Mouse (Mus musculus): ENCODE measurements around the gene Phldb3.

Phldb3 gene

DNA sequence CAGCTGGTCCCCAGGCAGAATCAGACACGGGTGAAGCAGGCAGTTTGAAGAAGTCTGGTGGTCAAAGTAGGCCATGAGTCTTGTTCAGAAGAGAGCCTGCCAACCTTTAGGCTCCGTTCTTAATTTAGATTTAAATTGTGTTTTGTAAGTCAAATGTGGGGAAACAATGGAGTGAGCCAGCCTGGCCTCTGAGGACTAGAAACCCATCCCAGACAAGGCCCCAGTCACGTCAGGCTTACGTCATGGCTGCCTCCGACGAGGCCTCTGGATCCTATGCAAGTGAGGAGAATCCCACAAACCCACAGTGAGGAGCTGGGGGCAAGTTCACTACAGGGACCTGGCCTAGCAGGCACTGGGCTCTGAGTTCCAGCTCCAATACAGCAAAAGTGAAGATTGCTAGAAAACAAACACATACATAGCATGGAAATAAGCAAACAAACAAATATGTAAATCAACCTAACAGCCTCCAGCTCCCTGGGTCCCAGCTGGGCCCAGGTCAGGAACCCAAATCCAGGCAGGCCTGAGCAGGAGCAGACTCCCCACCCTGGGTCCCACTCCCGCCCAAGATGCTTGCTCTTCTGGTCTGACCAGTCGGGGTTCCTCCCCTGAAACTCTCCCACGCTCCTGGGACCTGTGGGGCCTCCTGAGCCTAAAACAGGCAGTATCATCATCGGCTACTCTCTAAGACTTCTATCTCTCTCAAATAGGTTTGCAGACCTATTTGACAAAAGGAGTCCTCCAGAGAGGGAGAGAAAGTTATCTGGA is 19.7 kb downstream of the Phldb3 start:
- no peak for DNase-seq (ENCODE audit: low spot score)

GRCm38 (mm10) chr7:24636264-24636663 is 25.7 kb downstream of the Phldb3 start, which contains the start of gene Lypd3:
TSS of gene Lypd3 (plus strand) at chr7:24636550.
- DNase-seq (ENCODE audit: low spot score) = no peak

DNA sequence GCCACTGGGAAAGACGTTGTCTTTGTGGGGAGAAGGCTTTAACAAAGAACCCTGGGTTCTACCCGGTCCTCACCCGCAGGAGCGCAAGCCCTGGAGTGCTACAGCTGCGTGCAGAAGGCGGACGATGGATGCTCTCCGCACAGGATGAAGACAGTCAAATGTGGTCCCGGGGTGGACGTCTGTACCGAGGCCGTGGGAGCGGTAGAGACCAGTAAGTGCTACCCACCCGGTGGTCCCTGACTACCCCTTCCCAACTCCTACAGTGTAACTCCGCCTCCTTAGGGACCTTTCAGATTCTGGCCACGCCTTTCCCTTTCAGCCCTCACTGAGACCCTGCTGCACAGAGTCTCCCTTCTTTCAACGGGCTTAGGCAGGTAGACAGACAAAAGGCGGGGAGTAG is 26.5 kb downstream of the Phldb3 start:
- DNase-seq (ENCODE audit: low spot score) = no peak

DNA sequence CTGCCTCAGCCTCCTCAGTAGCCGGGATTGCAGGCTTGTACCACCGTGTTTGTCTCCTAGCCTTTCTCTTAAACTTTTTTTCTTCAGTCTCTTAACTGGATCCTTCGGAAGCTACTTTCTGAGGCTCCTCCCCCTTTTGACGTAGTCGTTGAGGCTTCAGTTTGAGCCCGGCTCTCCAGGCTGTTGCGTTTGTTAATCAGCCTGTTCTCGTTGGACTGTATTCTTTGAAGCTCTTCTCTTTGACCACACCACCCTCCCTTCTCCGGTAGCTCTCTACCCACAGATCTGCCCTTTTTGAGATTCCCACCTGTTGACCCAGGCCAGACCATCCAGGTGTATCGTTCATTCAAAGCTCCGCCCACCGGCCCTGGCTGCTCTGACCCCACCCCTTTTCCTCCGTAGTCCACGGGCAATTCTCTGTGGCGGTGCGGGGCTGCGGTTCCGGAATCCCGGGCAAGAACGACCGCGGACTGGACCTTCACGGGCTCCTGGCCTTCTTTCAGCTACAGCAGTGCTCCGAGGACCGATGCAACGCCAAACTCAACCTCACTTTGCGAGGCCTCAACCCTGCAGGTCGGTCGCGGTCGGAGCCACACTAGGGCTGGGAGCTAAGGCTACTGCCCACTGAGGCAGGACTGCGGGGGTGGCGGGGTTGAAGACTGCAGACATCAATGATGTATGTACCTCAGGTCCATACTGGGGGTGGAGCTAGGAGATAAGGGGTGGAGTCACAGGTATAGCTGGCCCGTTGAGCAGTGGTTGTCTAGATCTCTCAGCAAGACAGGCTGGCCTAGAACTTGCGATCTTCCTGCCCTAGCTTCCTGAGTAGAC is 27.7 kb downstream of the Phldb3 start:
- no peak for DNase-seq (ENCODE audit: low spot score)

- no peak for DNase-seq (ENCODE audit: low spot score)
These were observed 29.9 kb downstream of the Phldb3 start for GRCm38 (mm10) chr7:24640450-24640849.

GRCm38 (mm10) chr7:24642491-24642890 is 31.9 kb downstream of the Phldb3 start:
- no peak for DNase-seq (ENCODE audit: low spot score)

DNA sequence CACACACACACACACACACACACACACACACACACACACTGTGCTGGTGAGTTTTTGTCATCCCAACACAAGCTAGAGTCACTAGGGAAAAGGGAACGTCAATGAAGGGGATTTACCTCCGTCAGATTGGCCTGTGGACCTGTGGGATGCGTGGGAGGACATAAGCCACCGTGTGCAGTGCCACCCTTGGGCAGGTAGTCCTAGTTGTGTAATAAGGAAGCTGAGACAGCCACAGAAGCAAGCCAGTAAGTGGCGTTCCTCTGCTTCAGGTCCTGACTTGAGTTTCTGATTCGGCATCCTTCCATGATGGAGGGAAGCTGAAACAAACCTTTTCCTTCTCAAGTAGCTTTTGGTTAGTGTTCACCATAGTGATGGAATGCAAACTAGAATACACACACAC is 33.9 kb downstream of the Phldb3 start:
- DNase-seq (ENCODE audit: low spot score) = no peak

- no peak for DNase-seq (ENCODE audit: low spot score)
These were observed 34.4 kb downstream of the Phldb3 start for GRCm38 (mm10) chr7:24644996-24645395.

DNA sequence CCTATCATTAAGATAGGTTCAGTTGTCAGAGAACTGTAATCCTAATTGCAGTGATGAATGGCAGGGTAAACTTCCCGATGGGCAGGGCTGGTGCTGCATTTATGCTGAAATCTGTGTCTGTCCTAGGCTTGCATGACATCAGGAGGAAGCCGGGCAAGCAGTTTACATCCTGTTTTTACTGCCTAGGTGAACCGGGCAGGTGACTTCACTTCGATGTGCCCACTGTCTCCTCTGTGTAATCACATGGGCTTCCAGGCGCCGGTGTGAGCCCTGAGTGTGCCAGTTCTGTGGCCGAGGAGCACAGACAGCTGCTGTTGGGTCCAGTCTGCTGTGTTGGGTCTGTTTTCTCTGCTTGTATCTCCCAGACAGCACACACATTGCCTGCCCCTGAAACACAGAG is 35.9 kb downstream of the Phldb3 start:
- no peak for DNase-seq (ENCODE audit: low spot score)

DNA sequence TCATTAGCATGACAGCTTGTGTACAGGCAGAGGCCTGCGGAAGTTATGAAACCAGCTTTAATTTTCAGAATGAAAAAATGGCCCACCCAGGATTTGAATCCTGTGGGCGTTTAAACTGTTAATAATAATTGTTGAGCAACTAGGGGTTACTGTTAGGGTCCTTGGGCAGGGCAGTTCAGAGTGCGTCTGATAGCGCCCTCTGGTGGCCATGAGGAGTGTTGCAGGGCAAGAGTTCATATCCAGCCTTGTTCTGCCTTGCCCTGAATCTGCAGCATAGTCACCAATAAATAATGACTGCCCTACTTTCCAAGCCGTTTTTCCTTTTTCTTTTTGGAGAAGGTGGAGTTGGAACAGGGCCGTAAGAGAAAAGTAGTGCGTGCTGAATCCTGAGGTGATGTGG is 43.1 kb downstream of the Phldb3 start:
- DNase-seq (ENCODE audit: low spot score) = peak; percentile 40

- DNase-seq (ENCODE audit: low spot score) = peak; percentile 32
These were observed 49.3 kb downstream of the Phldb3 start for GRCm38 (mm10) chr7:24659737-24660357.

DNA sequence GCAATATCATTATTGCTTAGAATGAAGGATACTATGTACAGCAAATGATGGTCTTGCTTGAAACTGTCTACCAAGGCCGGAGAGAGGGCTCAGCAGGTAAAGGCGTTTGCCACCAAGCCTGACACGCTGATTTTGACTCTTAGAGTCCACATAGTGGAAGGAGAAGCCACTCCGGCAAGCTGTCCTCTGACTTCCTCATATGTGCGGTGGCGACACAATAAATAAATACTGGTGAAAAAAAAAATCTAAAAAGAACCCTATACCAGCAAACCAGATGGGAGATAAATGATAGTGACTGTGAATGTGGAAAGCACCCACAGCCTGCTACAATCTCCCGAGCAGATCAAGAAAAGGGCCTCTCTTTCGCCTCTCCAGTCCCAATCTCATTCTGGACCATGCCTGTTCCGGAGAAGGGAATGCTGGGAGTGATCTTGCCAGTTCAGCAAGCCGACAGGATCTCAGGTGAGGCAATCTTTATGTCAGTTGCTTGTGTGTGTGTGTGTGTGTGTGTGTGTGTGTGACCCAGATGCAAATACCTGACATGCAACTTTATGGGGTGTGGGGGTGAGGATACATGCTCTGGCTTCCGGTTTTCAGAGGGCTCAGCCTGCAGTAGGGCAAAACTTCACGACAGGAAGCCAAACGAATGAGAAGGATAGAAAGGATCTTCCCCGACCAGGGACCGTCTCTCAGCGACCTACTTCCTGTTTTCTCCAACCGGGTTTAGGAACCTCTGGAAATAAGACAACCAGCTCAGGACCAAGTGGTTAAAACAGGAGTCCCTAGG is 50.7 kb downstream of the Phldb3 start:
- no peak for DNase-seq (ENCODE audit: low spot score)

GRCm38 (mm10) chr7:24662575-24662974 is 52.0 kb downstream of the Phldb3 start:
- DNase-seq (ENCODE audit: low spot score) = peak; percentile 71

GRCm38 (mm10) chr7:24664301-24664700 is 53.7 kb downstream of the Phldb3 start:
- DNase-seq (ENCODE audit: low spot score) = no peak

DNA sequence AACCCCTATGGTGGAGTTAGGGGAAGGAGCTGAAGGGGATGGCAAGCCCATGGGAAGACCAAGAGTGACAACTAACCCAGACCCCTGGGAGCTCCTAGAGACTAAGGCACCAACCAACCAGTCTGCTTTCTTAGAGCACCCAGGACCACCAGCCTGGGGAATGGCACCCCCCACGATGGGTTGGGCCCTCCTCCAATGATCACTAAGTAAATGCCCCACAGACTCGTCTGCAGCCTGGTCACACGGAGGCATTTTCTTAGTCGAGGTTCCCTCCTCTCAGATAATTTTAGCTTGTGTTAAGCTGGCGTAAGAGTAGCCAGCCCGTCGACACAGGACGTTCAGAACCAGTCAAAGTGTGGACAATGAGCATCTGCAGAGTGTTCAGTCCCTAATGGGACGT is 54.4 kb downstream of the Phldb3 start:
- DNase-seq (ENCODE audit: low spot score) = no peak

GRCm38 (mm10) chr7:24671944-24672439 is 61.4 kb downstream of the Phldb3 start:
- DNase-seq (ENCODE audit: low spot score) = no peak

- no peak for DNase-seq (ENCODE audit: low spot score)
These were observed 66.0 kb downstream of the Phldb3 start, which contains the start of gene Tex101 for GRCm38 (mm10) chr7:24676575-24676974. TSS of gene Tex101 (minus strand) at chr7:24676675.
